Comparison of ENCODE assay signal across 8 mouse cellular contexts in the genomic region with DNA sequence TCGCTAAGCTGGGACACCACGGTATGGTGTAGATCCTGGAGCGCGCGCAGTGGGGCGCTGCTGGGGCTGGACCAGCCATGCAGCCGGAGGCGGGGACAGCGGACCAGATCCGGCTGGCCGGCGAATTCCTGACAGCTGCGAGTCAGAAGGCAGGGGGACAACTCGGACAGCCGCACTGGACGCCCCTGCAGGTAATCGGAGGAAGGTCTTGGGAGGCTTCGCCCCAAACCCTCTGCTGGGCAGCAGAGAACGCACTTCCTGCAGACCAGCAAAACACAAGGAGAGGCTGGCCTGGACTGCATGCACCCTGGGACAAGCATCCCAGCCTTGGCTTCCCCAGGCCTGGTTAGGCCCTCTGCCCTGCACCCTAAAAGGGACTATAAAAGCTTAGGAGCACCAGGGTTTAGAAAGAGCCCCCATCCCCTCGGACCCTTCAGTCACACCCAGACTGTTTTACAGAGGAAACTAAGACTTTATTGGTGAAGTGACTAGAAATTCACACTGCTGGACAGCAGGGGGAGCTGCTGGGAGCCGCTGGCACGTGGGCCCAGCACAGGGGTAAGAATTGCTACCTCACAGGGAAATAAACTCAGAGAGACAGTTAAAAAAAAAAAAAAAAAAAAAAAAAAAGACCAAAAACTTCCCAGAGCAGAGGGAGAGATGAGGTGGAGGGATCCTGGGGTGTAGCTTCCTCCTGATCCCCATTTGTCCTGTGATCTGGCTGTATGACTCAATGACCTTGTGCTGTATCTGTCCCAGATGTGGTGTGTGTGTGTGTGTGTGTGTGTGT. TPM values are rescaled to one million over a fixed set of nuclear protein-coding genes. Genes with fewer than 3 reads are reported as not detected.
DNase-seq lines count a peak whose midpoint lies in the region; ATAC-seq lines count a peak whose summit lies in the region.

A gene (plus strand): TSS at position 108 of the 790 bp plus-strand sequence.

- peak; percentile 70 for DNase-seq in adrenal gland, adult 8-10 months
- DNase-seq in embryo, embryonic 11.5 days (ENCODE audit: low read depth, low spot score): peak; percentile 69
- peak; percentile 79 for DNase-seq in gastrocnemius, postnatal 25 days
- DNase-seq in left cerebral cortex, postnatal 25 days (ENCODE audit: low spot score in 2 of 2): peak; percentile 72 to 76
- DNase-seq in right cerebral cortex, postnatal 25 days: peak; percentile 70
- peak; percentile 61 to 78 for DNase-seq in urinary bladder, postnatal 36 days (ENCODE audit: low spot score in 2 of 2)

- peak; percentile 89 for ATAC-seq in inflammation-experienced regulatory T-cells, adult 6 months
- peak; percentile 97 for ATAC-seq in megakaryocyte-erythroid progenitor cell, adult 5-6 weeks (replicated peaks; ENCODE audit: low FRiP score, low TSS enrichment, poor library complexity, severe bottlenecking)

- intact Hi-C loops in left cerebral cortex, postnatal 25 days (cut with DNase I): loop anchor here (2.0 kb wide), 1 partner anchor 21 kb away; no protein-coding TSS in a partner anchor

RNA-seq across cellular contexts. Expression of the gene that starts here (rescaled TPM):
- total RNA-seq in adrenal gland, adult 8-10 months (2022): 1 to 10 TPM; 2.1 to 4.3 (median 4.1) TPM
- under 1 TPM; 0.43 to 0.49 TPM for total RNA-seq in gastrocnemius, postnatal 25 days (2021)
- 10 to 100 TPM; 11.7 to 14.8 (median 12.9) TPM for polyA plus RNA-seq in inflammation-experienced regulatory T-cells, adult 6 months (2017; shearing (Covaris generic))
- total RNA-seq in left cerebral cortex, postnatal 25 days (2021): 1 to 10 TPM; 1.8 to 2.8 TPM
- 6.5 and 8.9 TPM in 2 replicates for total RNA-seq in megakaryocyte-erythroid progenitor cell, adult 5-6 weeks (2014; fragmentation: Nextera tagmentation)
- 5.2 and 8.8 TPM in 2 replicates for total RNA-seq in megakaryocyte-erythroid progenitor cell, adult 5-6 weeks (2017)

Comparison
In these comparisons a context has a peak if more than half of its experiments do, and no peak if none do; other contexts are left out.
1. Peak in every context shown above with its lines: DNase-seq and ATAC-seq.
2. Peak in DNase-seq in gastrocnemius, postnatal 25 days; RNA of the gene not detected or under 1 TPM.